Mouse (Mus musculus) midbrain, embryonic 14.5 days (tissue): ENCODE results near the gene Itpr3. TPM values are rescaled to one million over a fixed set of nuclear protein-coding genes. Genes with fewer than 3 reads are reported as not detected.

ENCODE experiments used
- ATAC-seq: fragments of 200-750 bp; cut with Nextera tagmentation; 2 replicates; pipeline ENCODE4 v1.8.0; 2017; ENCODE audit warnings: moderate number of reproducible peaks, moderate library complexity; ENCODE audit not compliant: low FRiP score, low TSS enrichment
- DNase-seq: peaks from one replicate; pipeline ENCODE4 v3.0.0-alpha.2; 2015
- H3K27ac ChIP-seq: fragments of 300-500 bp; sonication (generic); replicated peaks from 2 replicates; pipeline ENCODE4 v1.5.1; 2014; ENCODE audit warnings: mild to moderate bottlenecking, low read depth, low read length, moderate library complexity
- H3K27me3 ChIP-seq: fragments of 300-500 bp; sonication (generic); 2 replicates; pipeline ENCODE4 v1.6.1; 2014; ENCODE audit warnings: low read length, control low read depth, mixed read lengths; ENCODE audit not compliant: control insufficient read depth, insufficient read depth
- H3K36me3 ChIP-seq: fragments of 300-500 bp; sonication (generic); 2 replicates; pipeline ENCODE4 v1.6.1; 2014; ENCODE audit warnings: low read length, control low read depth; ENCODE audit not compliant: control insufficient read depth, insufficient read depth
- H3K4me1 ChIP-seq: fragments of 300-500 bp; sonication (generic); 2 replicates; pipeline ENCODE4 v1.6.1; 2014; ENCODE audit warnings: mild to moderate bottlenecking, antibody characterized with exemption, low read length, control low read depth; ENCODE audit not compliant: control insufficient read depth, insufficient read depth
- H3K4me2 ChIP-seq: fragments of 300-500 bp; sonication (generic); 2 replicates; pipeline ENCODE4 v1.6.1; 2014; ENCODE audit warnings: mild to moderate bottlenecking, low read length, moderate library complexity
- H3K4me3 ChIP-seq: fragments of 300-500 bp; sonication (generic); replicated peaks from 2 replicates; pipeline ENCODE4 v1.5.1; 2014; ENCODE audit warnings: low read depth, low read length
- H3K9ac ChIP-seq: fragments of 300-500 bp; sonication (generic); replicated peaks from 2 replicates; pipeline ENCODE4 v1.6.1; 2014; ENCODE audit warnings: mild to moderate bottlenecking, low read length, moderate library complexity
- H3K9me3 ChIP-seq: fragments of 300-500 bp; sonication (generic); 2 replicates; pipeline ENCODE4 v1.6.1; 2016; ENCODE audit warnings: low read length, control low read depth, mixed read lengths; ENCODE audit not compliant: control insufficient read depth
- WGBS: fragments of 180-500 bp; shearing (Covaris S2); extraction: QIAGEN DNeasy Blood & Tissue Kit; methylation state at CpG from one replicate; pipeline ENCODE4 v1.1.7; 2014; 5-methylcytosine and 5-hydroxymethylcytosine counted together
- polyA plus RNA-seq: library from polyadenylated mRNA; unstranded; fragments of >200 nt; fragmentation: Nextera tagmentation; extraction: Ambion mirVana; gene quantifications from 2 replicates; pipeline ENCODE4 v1.2.1, GENCODE M21; 2014

Itpr3 gene
- polyA plus RNA-seq, 1 experiment from 2014 or later = 0.82 TPM

DNA sequence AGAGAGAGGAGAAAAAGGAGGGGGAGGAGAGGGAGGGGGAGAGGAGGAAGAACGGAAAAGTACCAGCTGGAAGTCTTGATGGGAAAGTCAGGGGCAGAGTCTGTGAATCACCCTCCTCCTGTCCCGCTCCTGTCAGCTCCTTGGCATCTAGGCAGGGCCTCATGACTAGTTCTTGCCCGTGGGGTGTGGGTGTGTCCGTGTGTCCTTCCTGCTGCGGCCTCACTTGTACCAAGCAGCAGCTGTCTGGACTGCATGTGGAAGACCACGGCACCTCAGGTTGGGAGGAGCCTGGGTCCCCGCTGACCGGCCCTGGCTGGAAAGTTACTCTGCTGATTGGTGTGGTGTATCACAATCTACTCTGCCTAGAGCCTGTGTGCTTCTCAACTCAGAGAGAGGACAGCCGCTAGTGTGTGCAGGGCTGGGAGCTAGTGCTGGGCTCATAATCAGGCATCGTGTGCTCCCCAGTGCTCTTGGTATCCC lies 84.9 kb downstream of the Itpr3 start:
- no peak overlapping the region for H3K9ac ChIP-seq
- no peak overlapping the region for H3K4me2 ChIP-seq
- no peaks in the 10 kb centered on the region for H3K36me3 ChIP-seq
- H3K27me3 ChIP-seq = no peaks in the 10 kb centered on the region
- ATAC-seq (no peak), DNase-seq (no peak)
- no peaks in the 10 kb centered on the region for H3K9me3 ChIP-seq
- H3K27ac ChIP-seq = no peak overlapping the region
- H3K4me3 ChIP-seq = no peak overlapping the region
- WGBS = 67% methylated on average over 10 of the region's 10 CpGs
- H3K4me1 ChIP-seq = peaks cover 40% of the 10 kb centered on the region

GRCm38 (mm10) chr17:27144152-27144551 lies 87.0 kb downstream of the Itpr3 start:
- Histone ChIP-seq H3K4me2 (no peak overlapping the region), H3K4me1 (peaks cover 35% of the 10 kb centered on the region), H3K9me3 (no peaks in the 10 kb centered on the region), H3K36me3 (no peaks in the 10 kb centered on the region), H3K27ac (no peak overlapping the region), H3K9ac (no peak overlapping the region), H3K27me3 (no peaks in the 10 kb centered on the region), H3K4me3 (no peak overlapping the region)
- ATAC-seq = no peak
- WGBS = 79% methylated on average over 4 of the region's 4 CpGs
- DNase-seq = no peak

- WGBS = 32% methylated on average over 8 of the region's 8 CpGs
- H3K4me1 ChIP-seq = peaks cover 23% of the 10 kb centered on the region
- H3K9me3 ChIP-seq = no peaks in the 10 kb centered on the region
- no peak overlapping the region for H3K4me2 ChIP-seq
- H3K4me3 ChIP-seq = no peak overlapping the region
- no peak overlapping the region for H3K9ac ChIP-seq
- H3K27me3 ChIP-seq = no peaks in the 10 kb centered on the region
- ATAC-seq (no peak), DNase-seq (no peak)
- no peaks in the 10 kb centered on the region for H3K36me3 ChIP-seq
- H3K27ac ChIP-seq = no peak overlapping the region
Measured at GRCm38 (mm10) chr17:27146323-27146923, 89.3 kb downstream of the Itpr3 start.

DNA sequence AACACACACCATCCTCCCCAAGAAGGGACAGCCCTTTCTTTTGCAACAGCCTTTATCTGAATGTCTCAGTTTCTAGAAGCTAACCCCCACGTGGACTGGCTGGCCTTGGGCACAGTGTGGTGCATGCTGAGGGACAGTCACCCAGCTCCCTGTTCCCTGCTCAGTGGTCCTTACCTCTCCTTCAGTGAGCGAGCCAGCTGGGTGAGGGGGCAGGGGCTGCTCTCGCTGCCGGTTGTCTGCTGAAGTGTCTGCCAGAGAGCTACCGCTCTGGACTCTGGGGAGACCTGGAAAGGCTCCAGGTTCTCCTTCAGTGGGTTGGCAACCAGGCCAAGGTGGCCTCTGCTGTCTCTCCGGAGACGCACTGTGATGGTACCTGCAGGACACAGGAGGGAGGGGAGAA lies 93.8 kb downstream of the Itpr3 start:
- Histone ChIP-seq H3K27ac (no peak overlapping the region), H3K4me1 (peaks cover 15% of the 10 kb centered on the region), H3K27me3 (no peaks in the 10 kb centered on the region), H3K9ac (no peak overlapping the region), H3K4me2 (no peak overlapping the region), H3K4me3 (no peak overlapping the region), H3K36me3 (no peaks in the 10 kb centered on the region), H3K9me3 (no peaks in the 10 kb centered on the region)
- WGBS = 77% methylated on average over 7 of the region's 7 CpGs
- ATAC-seq (no peak), DNase-seq (no peak)

DNA sequence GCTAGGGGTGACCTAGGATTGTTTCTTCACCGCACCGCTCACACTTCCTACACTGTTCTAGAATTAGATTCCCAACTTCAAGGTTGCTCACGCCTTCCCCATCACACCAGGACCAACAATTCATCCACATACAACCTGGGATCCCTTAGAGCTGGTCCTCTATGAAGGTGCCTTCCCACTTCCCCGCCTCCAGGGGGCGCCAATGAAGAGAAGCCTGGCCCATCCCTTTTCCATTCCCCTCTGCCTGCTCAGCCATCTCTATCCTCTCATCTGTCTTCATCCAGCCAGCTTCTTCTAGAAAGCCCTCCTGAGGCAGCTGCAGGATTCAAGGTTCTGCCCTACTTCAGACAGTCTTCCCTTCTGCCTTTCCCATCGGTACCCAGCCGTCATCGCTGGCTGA lies 94.3 kb downstream of the Itpr3 start:
- Histone ChIP-seq H3K9me3 (no peaks in the 10 kb centered on the region), H3K4me1 (peaks cover 12% of the 10 kb centered on the region), H3K4me3 (no peak overlapping the region), H3K36me3 (no peaks in the 10 kb centered on the region), H3K9ac (no peak overlapping the region), H3K4me2 (no peak overlapping the region), H3K27me3 (no peaks in the 10 kb centered on the region), H3K27ac (no peak overlapping the region)
- WGBS = 70% methylated on average over 8 of the region's 8 CpGs
- ATAC-seq (no peak), DNase-seq (no peak)

- 61% methylated on average over 8 of the region's 8 CpGs for WGBS
Measured at GRCm38 (mm10) chr17:27152976-27153723, 96.0 kb downstream of the Itpr3 start.

DNA sequence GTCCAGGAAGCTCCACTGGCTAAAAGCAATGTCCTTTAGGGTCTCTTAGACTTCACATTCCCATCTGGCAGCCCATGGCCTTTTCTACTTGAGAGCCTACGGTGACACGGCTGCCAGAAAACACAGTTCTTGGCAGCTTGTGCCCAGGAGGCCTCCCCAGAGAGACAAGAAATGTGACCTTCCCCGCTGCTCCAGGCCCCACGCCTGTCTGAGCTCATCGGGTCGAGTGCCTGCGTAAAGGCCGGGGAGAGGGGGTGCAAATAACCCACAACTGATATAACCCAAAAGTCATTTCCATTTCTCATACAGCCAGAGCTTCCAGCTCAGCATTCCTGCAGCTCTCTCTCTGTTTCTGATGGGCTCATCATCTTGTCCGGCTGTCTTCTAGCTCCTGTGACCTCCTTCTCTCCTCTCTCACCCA lies 96.7 kb downstream of the Itpr3 start:
- Histone ChIP-seq H3K9me3 (no peaks in the 10 kb centered on the region), H3K27me3 (no peaks in the 10 kb centered on the region), H3K4me3 (no peak overlapping the region), H3K9ac (no peak overlapping the region), H3K27ac (0 out of 2 replicates have a peak overlapping the region, but pooled peaks have one; percentile 9), H3K4me2 (no peak overlapping the region), H3K4me1 (peaks cover 9% of the 10 kb centered on the region), H3K36me3 (no peaks in the 10 kb centered on the region)
- ATAC-seq = no peak
- 62% methylated on average over 9 of the region's 9 CpGs for WGBS
- DNase-seq = no peak

More at GRCm38 (mm10) chr17:27152976-27153723, 96.0 kb downstream of the Itpr3 start:
- no peaks in the 10 kb centered on the region for H3K9me3 ChIP-seq
- H3K27ac ChIP-seq = no peak overlapping the region
- no peak overlapping the region for H3K4me3 ChIP-seq
- no peak for DNase-seq
- no peak overlapping the region for H3K4me2 ChIP-seq
- H3K9ac ChIP-seq = no peak overlapping the region
- no peaks in the 10 kb centered on the region for H3K27me3 ChIP-seq
- no peak for ATAC-seq
- no peaks in the 10 kb centered on the region for H3K36me3 ChIP-seq
- peaks cover 10% of the 10 kb centered on the region for H3K4me1 ChIP-seq

DNA sequence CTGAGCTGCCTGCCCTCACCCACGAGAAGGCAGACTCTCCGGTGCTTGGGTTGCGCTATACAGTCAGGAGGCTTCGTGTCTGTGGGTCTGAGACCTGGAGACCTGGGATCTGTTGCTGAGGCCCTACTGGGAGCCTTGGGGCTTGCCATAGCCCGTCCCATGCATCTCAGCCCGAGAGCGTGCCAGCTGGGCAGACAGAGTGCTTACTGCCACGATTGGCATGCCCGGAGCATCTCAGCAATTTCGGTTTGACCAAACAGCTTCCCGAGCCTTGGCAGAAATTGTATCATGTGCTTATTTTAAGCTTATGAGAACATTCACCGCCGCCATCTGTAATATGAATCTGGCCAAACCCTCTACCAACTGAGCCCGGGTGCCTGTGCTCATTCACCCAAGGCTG lies 97.2 kb downstream of the Itpr3 start:
- H3K27me3 ChIP-seq = no peaks in the 10 kb centered on the region
- H3K4me3 ChIP-seq = no peak overlapping the region
- H3K4me1 ChIP-seq = peaks cover 5% of the 10 kb centered on the region
- no peak overlapping the region for H3K9ac ChIP-seq
- H3K4me2 ChIP-seq = no peak overlapping the region
- H3K9me3 ChIP-seq = no peaks in the 10 kb centered on the region
- 89% methylated on average over 14 of the region's 14 CpGs for WGBS
- H3K27ac ChIP-seq = 0 out of 2 replicates have a peak overlapping the region, but pooled peaks have one; percentile 9
- ATAC-seq = no peak
- no peak for DNase-seq
- no peaks in the 10 kb centered on the region for H3K36me3 ChIP-seq

GRCm38 (mm10) chr17:27154881-27155280 lies 97.8 kb downstream of the Itpr3 start:
- no peaks in the 10 kb centered on the region for H3K9me3 ChIP-seq
- no peak overlapping the region for H3K27ac ChIP-seq
- no peaks in the 10 kb centered on the region for H3K27me3 ChIP-seq
- H3K4me3 ChIP-seq = no peak overlapping the region
- WGBS = 77% methylated on average over 6 of the region's 6 CpGs
- no peak overlapping the region for H3K9ac ChIP-seq
- DNase-seq (no peak), ATAC-seq (no peak)
- no peak overlapping the region for H3K4me2 ChIP-seq
- H3K4me1 ChIP-seq = peaks cover 3% of the 10 kb centered on the region; the same call in 1 of the 2 replicates
- no peaks in the 10 kb centered on the region for H3K36me3 ChIP-seq
